Mouse (Mus musculus) layer of hippocampus, adult 2 months (tissue): Measurements from ENCODE around the gene Pla1a. TPM values are rescaled to one million over a fixed set of nuclear protein-coding genes. Genes with fewer than 3 reads are reported as not detected.
A peak's percentile ranks its signal among the peaks of the same experiment; 100 is the strongest.
"Not testable (repeated sequence)": the region's sequence is repeated elsewhere in the genome, so short reads cannot be mapped to it uniquely, and the experiment has no call there.

Experiments used
- DNase-seq, 2 experiments: peaks; one replicate each; pipeline ENCODE4 v3.0.0; 2022; ENCODE audit warnings: low spot score in 2 of 2
- H3K27ac ChIP-seq: fragments of 200-600 bp; 2 replicates; pipeline ENCODE4 v1.8.1; 2022
- H3K4me3 ChIP-seq: fragments of 200-600 bp; 2 replicates; pipeline ENCODE4 v1.8.1; 2022; ENCODE audit warnings: mild to moderate bottlenecking
- CTCF ChIP-seq: fragments of 200-600 bp; conservative IDR thresholded peaks from 2 replicates; pipeline ENCODE4 v1.8.1; 2022; ENCODE audit warnings: antibody characterized with exemption, mild to moderate bottlenecking, moderate library complexity
- total RNA-seq, 2 experiments: library from RNA; stranded (reverse); gene quantifications; 2 replicates each; pipeline ENCODE4 v1.2.3; 2021

Gene Pla1a
- total RNA-seq, 2 experiments from 2014 or later = 0.76 to 0.97 TPM

DNA sequence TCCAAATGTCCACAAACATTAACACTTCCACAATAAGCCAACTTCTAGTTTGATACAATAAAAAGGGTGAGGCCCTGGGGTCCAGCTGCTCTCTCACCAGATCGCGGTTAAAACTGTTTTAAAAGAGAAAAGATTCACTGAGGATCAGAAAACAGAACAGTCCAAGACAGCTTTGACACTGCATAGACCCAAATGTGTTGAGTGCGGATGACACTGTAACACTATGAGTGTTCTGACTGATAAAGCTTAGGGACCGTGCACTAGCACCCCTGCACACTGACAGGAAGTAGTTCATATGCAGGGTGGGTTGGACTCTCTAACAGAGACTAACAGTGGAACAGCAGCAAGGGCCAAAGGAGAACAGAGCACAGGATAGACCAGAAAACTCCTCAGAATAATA lies 21.0 kb upstream of the Pla1a start:
- no peak for TF ChIP-seq CTCF
- H3K4me3 ChIP-seq = no peak overlapping the region
- H3K27ac ChIP-seq = no peak overlapping the region
- DNase-seq = no peak

- no peak for DNase-seq
- peak overlapping the region; percentile 82 for H3K4me3 ChIP-seq
- no peak for TF ChIP-seq CTCF
- peak overlapping the region; percentile 98 for H3K27ac ChIP-seq
Measured at GRCm38 (mm10) chr16:38453203-38453553, 20.2 kb upstream of the Pla1a start.

DNA sequence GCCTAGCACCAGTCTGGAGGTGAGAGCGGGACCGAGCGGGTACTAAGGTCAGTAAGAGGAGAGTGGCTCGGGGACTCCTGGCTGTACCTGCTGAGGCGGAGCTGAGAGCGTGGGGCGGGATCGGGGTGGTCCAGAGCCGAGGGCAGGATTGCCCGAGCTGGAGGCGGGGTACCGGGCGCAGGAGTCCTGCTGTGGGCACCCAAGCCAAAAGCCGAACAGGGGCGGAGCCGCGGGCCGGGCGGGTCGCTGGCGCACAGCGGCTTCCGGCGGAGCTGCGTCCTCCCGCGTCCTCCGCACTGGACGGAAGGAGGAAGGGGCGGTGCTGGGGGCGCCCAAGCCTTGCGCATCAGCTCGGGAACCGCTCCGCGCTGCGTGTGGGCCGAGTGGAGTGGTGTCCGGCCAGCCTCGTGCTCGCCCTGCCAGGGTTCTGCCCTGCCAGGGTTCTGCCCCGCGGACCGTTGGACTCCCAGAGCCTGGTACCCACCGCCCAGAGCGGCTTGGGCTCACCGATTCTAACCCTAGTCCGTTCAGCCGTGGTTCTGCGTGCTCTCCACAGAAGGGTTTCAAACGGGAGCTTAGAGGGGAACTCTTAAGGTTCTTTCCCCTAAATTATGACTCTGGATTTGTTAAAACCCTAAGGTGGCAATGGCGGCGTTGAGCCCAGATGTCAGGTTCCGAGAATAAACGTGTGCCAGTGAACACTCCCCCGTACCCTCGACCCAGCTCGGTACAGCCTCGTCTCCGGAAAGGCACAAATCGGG lies 19.7 kb upstream of the Pla1a start, which contains the start of gene Adprh:
Gene Adprh (minus strand): TSS at position 262 of the 761 bp plus-strand sequence.
- DNase-seq = peak; percentile 89 to 92
- Histone ChIP-seq H3K27ac (peak within 1 kb of the TSS; percentile 98), H3K4me3 (peak within 1 kb of the TSS; percentile 82)
- TF ChIP-seq CTCF = peak; percentile 21

DNA sequence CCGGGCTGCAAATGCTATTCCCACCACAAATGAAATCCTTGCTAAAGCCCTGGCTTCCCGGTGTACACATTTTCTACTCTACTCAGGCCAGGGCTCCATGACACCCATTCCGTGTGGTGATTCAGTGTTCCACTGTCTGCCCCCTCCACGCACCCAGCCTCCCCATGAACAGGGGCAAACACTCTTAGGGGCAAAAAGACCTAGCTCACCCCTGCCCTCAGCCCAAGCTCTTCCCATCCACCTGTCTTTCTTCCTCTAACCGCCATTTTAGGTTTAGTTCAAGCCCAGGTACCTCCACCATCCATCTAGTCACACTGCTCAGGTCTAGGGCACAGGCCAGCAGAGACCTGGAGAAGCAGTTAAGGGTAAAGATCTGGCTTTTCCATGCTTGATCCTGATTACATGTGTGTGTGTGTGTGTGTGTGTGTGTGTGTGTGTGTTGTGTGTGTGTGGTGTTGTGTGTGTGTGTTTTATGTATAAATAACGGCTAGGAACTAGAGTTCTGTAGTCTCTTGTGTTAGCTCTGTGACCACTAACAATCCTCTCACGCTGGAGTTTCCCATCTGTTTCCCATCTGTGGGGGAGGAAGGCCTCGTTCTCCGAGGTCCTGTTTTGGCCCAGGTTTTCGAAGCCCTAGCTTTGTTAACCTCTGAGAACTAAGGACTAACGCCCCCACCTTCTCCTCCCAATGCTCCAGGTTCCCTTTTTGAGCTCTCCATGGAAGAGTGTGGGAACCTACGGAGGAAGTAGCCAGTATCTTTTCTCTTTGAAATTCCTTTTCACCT lies 18.7 kb upstream of the Pla1a start:
- no peak for DNase-seq
- Histone ChIP-seq H3K27ac (peak overlapping the region; percentile 98), H3K4me3 (peak overlapping the region; percentile 82)
- no peak for TF ChIP-seq CTCF

DNA sequence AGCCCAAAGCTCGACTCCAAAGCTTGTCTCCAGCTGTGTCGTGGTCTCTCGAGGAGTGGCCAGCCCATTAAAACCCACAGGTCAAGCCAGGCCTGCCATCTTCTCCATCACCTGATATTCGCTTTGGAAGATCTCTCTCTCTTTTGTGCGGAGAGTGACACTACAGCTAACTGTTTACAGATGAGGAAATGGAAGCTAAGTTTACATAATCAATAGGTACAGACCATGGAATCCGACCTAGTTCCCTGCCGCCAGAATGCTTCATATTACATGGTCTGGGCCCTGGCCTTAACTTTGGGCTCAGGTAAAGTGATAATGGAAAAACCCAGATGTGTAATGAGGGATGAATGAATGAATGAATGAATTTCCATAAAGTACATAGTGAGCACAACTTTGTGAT lies 17.8 kb upstream of the Pla1a start:
- no peak for DNase-seq
- no peak for TF ChIP-seq CTCF
- no peak overlapping the region for H3K27ac ChIP-seq
- no peak overlapping the region for H3K4me3 ChIP-seq

GRCm38 (mm10) chr16:38448458-38448857 lies 15.5 kb upstream of the Pla1a start:
- Histone ChIP-seq H3K4me3 (no peak overlapping the region), H3K27ac (no peak overlapping the region)
- TF ChIP-seq CTCF = no peak
- DNase-seq = no peak

- Histone ChIP-seq H3K4me3 (no peak overlapping the region), H3K27ac (no peak overlapping the region)
- no peak for TF ChIP-seq CTCF
- DNase-seq = no peak
Measured at GRCm38 (mm10) chr16:38447366-38447765, 14.4 kb upstream of the Pla1a start.

DNA sequence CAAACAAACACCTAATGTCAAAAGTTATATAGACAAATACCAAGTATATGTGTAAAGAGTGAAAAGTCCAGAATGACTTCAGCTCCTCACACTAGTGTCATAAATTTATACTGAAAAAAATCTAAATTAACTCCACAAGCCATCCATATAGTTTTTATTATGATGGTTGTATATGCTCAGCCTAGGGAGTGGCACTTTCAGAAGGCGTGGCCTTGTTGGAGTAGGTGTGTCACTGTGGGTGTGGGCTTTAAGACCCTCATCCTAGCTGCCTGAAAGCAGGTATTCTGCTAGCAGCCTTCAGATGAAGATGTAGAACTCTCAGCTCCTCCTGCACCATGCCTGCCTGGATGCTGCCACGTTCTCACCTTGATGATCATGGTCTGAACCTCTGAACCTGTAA lies 13.2 kb upstream of the Pla1a start:
- DNase-seq, H3K4me3 ChIP-seq, H3K27ac ChIP-seq: not testable (repeated sequence)

DNA sequence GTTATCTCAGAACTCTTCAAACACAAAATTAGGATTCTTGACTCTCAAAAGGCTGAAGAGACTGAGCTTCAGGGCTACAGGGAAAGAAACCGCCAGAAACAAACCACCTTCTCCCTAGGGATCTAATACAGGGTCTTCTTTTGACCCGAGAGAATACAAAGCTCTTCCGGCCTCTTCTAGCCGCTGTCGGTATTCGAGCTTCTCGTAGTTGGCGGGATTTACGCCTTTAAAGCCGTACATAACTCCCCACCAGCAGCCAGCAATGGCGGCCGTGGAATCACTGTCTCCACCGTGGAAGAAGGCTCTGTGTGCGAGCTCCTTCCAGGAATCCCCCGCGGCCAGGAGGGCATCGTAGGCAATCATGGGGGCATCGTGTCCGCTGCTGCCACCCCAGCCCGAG lies 12.6 kb upstream of the Pla1a start:
- TF ChIP-seq CTCF = no peak
- no peak for DNase-seq
- Histone ChIP-seq H3K4me3 (no peak overlapping the region), H3K27ac (no peak overlapping the region)

GRCm38 (mm10) chr16:38445046-38445445 lies 12.1 kb upstream of the Pla1a start:
- TF ChIP-seq CTCF = no peak
- DNase-seq = no peak

DNA sequence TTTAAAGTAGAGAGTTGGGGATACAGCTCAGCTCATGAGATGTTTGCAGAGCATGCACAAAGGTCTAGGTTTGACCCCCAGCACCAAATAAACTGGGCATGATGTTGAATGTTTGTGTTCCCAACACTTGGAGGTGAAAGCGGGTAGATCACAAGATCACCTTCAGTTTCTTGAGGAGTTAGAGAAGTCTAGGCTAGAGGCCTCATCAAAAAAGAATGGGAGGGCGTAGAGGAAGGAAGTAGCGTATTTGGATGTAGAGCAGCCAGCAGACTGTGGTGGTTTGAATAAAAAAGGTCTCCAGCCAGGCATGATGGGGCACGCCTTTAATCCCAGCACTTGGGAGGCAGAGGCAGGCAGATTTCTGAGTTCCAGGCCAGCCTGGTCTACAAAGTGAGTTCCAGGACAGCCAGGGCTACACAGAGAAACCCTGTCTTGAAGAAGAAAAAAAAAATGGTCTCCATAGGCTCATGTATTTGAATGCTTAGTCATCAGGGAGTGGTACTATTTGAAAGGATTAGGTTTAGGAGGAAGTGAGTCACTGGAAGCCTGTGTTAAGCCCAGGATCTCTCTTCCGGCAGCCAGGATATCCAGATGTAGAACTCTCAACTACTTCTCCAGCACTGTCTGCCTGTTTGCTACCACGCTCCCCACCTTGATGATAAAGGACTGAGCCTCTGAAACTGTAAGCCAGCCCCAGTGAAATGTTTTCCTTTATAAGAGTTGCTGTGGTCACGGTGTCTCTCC lies 10.9 kb upstream of the Pla1a start:
- Histone ChIP-seq H3K4me3 (no peak overlapping the region), H3K27ac (no peak overlapping the region)
- no peak for TF ChIP-seq CTCF
- no peak for DNase-seq

More at GRCm38 (mm10) chr16:38445046-38445445, 12.1 kb upstream of the Pla1a start:
- Histone ChIP-seq H3K4me3 (no peak overlapping the region), H3K27ac (no peak overlapping the region)

DNA sequence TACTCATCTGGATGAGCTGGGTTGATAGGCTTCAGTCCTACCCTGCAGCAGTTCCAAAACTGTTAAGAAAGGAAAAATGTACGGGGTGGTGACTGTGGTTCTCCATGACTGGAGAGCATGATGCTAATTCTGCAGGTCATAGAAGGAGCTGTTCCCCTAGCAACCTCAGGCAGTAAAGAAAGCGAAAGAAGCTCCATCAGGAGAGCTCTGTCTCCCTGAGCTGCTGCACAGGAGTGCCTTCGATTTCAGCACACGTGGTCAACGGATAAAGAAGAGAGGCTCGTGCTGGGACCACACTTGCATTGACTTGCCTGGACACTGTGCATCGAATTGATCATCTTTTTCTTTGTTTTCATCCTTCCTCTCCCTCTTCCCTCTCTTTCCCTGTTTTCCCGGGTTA lies 9.3 kb upstream of the Pla1a start:
- Histone ChIP-seq H3K4me3 (no peak overlapping the region), H3K27ac (no peak overlapping the region)
- no peak for TF ChIP-seq CTCF
- DNase-seq = no peak

DNA sequence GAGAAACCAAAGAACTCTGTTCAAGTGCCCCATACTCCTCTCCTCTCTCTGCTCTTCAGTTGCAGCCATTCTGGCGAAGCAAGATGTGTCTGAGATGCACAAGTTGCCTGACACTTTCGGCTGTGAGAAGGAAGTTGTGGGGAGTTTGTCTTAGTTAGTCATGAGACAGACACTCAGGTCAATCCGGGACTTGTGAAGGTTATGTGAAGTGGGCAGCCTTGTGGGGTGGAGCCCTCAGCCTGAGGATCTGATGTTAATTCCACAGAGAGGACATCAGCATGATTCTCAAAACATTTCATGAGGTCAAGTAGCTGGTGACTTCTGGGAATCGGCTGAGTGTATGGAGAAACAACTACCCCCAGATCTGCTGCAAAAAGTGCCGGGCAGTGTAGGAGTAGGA lies 8.7 kb upstream of the Pla1a start:
- no peak for DNase-seq
- TF ChIP-seq CTCF = no peak
- H3K27ac ChIP-seq = no peak overlapping the region
- no peak overlapping the region for H3K4me3 ChIP-seq
